Mouse (Mus musculus): ENCODE data around the gene Spata45.

DNA sequence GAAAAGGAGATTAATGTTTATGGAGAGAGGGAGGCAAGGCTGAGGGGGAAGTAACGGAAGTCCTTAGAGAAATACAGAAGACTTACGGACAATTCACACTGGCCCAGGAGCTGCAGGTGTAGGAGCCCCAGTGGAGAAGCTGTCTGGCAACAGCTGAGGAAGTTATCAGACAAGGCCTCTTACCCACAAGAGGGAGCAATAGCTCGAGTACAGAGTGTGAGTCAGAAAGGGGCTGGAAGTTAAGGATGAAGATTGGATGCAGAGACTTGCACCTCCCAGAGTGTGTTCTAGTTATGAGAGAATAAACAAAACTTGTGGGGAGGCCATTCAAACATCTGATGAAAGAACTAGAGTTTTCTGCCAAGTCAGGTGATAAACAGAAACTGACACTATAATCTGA is 21.0 kb downstream of the Spata45 start:
- TF ChIP-seq POLR2A (IDR thresholded peaks at IDR 0.05; ENCODE audit: control insufficient read depth, low read depth, low read length) (no peak), CTCF (IDR thresholded peaks at IDR 0.05; ENCODE audit: control insufficient read depth, insufficient read depth, insufficient replicate concordance, low read depth, low read length) (no peak)
